Mouse (Mus musculus): ENCODE measurements at regions not wholly inside any gene's neighbourhood (a gene's known extent, or its start where the extent isn't known, plus 50 kb on each side); places are given as distances from the start of the nearest gene placed in this dataset.

GRCm38 (mm10) chr12:110188136-110188631 lies 90.7 kb upstream of the Dio3 start:
- no peak for DNase-seq

- DNase-seq, result no peak
Observed at GRCm38 (mm10) chr12:110188641-110189328, 90.1 kb upstream of the Dio3 start.

GRCm38 (mm10) chr12:110189329-110189642 lies 89.6 kb upstream of the Dio3 start:
- no peak for DNase-seq

GRCm38 (mm10) chr12:110192186-110192585 lies 86.7 kb upstream of the Dio3 start:
- no peak for DNase-seq

- no peak for DNase-seq
Observed at GRCm38 (mm10) chr12:110197366-110197765, 81.5 kb upstream of the Dio3 start.

- no peak for DNase-seq
Observed at GRCm38 (mm10) chr12:110200471-110200870, 78.4 kb upstream of the Dio3 start.

- no peak for DNase-seq
Observed at GRCm38 (mm10) chr12:110200887-110201286, 78.0 kb upstream of the Dio3 start.

- DNase-seq, result peak; percentile 47
Observed at GRCm38 (mm10) chr12:110203271-110204014, 75.4 kb upstream of the Dio3 start.

GRCm38 (mm10) chr12:110204246-110204989 lies 74.5 kb upstream of the Dio3 start:
- DNase-seq, result no peak

- DNase-seq, result no peak
Observed at GRCm38 (mm10) chr12:110206271-110206670, 72.6 kb upstream of the Dio3 start.

GRCm38 (mm10) chr12:110206812-110207211 lies 72.1 kb upstream of the Dio3 start:
- no peak for DNase-seq

- no peak for DNase-seq
Observed at GRCm38 (mm10) chr12:110207246-110207852, 71.5 kb upstream of the Dio3 start.

- DNase-seq, result no peak
Observed at GRCm38 (mm10) chr12:110212716-110213115, 66.2 kb upstream of the Dio3 start.

- no peak for DNase-seq
Observed at GRCm38 (mm10) chr12:110214833-110215232, 64.0 kb upstream of the Dio3 start.

GRCm38 (mm10) chr12:110215311-110215710 lies 63.6 kb upstream of the Dio3 start:
- DNase-seq, result no peak

GRCm38 (mm10) chr12:110219750-110220149 lies 59.1 kb upstream of the Dio3 start:
- DNase-seq, result no peak

- no peak for DNase-seq
Observed at GRCm38 (mm10) chr12:110220516-110220915, 58.4 kb upstream of the Dio3 start.

GRCm38 (mm10) chr12:110221184-110221583 lies 57.7 kb upstream of the Dio3 start:
- DNase-seq, result no peak

GRCm38 (mm10) chr12:110221679-110222078 lies 57.2 kb upstream of the Dio3 start:
- no peak for DNase-seq

- no peak for DNase-seq
Observed at GRCm38 (mm10) chr12:110224250-110224649, 54.6 kb upstream of the Dio3 start.

- no peak for DNase-seq
Observed at GRCm38 (mm10) chr12:110228011-110228411, 50.9 kb upstream of the Dio3 start.

Measured in lung, postnatal 14 days (tissue).